Mouse (Mus musculus): ENCODE measurements around the gene Ano10. TPM values are rescaled to one million over a fixed set of nuclear protein-coding genes. Genes with fewer than 3 reads are reported as not detected.
"Not testable (repeated sequence)": the region's sequence is repeated elsewhere in the genome, so short reads cannot be mapped to it uniquely, and the experiment has no call there.

The Ano10 gene
- polyA plus RNA-seq, 1 experiment, result 63.6 TPM

DNA sequence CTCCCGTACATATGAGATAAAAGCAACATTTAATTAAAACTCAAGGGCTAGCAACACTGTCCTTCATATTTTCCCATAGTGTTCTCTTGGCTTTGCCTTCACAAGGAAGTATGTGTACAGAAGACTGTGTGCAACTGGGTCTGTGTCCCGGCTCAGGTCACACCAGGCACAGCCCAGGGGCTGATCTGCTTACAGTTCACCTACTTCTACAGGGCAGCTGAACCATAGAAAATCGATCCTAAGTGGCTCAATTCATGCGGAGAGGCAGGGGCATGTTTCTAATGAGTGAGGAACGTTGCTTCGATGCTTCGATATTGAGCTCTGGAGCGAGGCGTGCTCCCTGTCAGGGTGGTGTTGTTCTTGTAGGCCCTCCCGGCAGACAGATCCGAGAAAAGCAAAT lies 21.3 kb upstream of the Ano10 start:
- H3K4me1 ChIP-seq (ENCODE audit: control insufficient read depth, insufficient read depth, low read length), result peaks cover 9% of the 10 kb centered on the region
- no peak for TF ChIP-seq CTCF (IDR thresholded peaks at IDR 0.05; ENCODE audit: borderline replicate concordance, insufficient read depth, low read length)
- TF ChIP-seq POLR2A (IDR thresholded peaks at IDR 0.05; ENCODE audit: low read depth, low read length), result no peak
- no peak overlapping the region; the same call in 1 of the 2 replicates for H3K27ac ChIP-seq (ENCODE audit: insufficient read depth, low read length)
- H3K4me3 ChIP-seq (ENCODE audit: insufficient read depth, low read length), result no peak overlapping the region

DNA sequence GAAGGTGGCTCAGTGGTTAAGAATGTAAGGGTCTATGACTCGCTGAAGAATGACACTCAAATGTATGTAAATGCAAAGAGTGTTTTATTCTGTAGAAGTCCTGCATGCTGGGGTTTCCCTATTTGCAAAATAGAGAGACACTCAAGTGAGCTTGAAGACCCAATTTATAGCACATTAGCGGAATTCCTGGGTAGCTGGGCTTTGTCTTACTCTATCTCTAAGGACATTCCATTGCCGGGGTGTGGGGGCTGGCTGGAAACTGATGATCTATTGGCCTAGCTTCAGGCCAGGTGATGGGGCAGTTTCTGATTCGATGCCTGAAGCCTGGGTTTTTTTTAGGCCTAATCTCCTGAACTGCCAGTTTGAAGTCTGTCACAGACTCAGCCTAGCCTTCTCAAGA lies 20.7 kb upstream of the Ano10 start:
- Histone ChIP-seq H3K27ac (ENCODE audit: insufficient read depth, low read length) (no peak overlapping the region; the same call in 1 of the 2 replicates), H3K4me1 (ENCODE audit: control insufficient read depth, insufficient read depth, low read length) (peaks cover 9% of the 10 kb centered on the region), H3K4me3 (ENCODE audit: insufficient read depth, low read length) (no peak overlapping the region)
- TF ChIP-seq POLR2A (IDR thresholded peaks at IDR 0.05; ENCODE audit: low read depth, low read length), result no peak
- TF ChIP-seq CTCF (IDR thresholded peaks at IDR 0.05; ENCODE audit: borderline replicate concordance, insufficient read depth, low read length), result no peak

DNA sequence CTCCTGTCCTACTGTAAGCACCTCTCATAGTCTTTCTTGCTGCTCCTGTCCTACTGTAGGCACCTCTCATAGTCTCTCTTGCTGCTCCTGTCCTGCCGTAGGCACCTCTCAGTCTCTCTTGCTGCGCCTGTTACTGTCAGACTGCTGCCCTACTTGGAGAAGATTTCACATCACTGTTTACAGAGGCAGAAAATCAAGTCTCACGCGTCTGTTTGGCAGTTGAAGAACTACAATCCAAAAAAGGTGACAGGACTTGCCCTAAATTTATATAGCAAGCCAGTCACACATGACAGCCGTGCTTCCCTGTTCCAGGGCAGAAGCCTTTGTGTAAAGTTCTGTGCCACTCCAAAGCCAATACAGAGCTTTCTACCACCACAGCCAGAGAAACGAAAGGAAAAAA lies 20.2 kb upstream of the Ano10 start:
- peaks cover 9% of the 10 kb centered on the region for H3K4me1 ChIP-seq (ENCODE audit: control insufficient read depth, insufficient read depth, low read length)
- TF ChIP-seq POLR2A (IDR thresholded peaks at IDR 0.05; ENCODE audit: low read depth, low read length) (no peak), CTCF (IDR thresholded peaks at IDR 0.05; ENCODE audit: borderline replicate concordance, insufficient read depth, low read length) (no peak)
- H3K4me3 ChIP-seq (ENCODE audit: insufficient read depth, low read length), result no peak overlapping the region
- peak overlapping the region; percentile 27 for H3K27ac ChIP-seq (ENCODE audit: insufficient read depth, low read length)

DNA sequence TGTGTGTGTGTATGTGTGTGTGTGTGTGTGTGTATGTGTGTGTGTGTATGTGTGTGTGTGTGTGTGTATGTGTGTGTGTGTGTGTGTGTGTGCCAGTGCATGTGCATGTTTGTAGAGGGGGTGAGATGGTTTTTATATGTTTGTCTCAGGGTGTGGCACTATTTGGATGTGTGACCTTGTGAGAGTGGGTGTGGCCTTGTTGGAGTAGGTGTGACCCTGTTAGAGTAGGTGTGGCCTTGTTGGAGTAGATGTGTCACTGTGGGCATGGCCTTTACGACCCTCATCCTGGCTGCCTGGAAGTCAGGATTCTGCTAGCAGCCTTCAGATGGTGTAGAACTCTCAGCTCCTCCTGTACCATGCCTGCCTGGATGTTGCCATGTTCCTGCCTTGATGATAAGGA lies 18.9 kb upstream of the Ano10 start:
- H3K4me1 ChIP-seq (ENCODE audit: control insufficient read depth, insufficient read depth, low read length); H3K27ac ChIP-seq (ENCODE audit: insufficient read depth, low read length); H3K4me3 ChIP-seq (ENCODE audit: insufficient read depth, low read length): not testable (repeated sequence)

DNA sequence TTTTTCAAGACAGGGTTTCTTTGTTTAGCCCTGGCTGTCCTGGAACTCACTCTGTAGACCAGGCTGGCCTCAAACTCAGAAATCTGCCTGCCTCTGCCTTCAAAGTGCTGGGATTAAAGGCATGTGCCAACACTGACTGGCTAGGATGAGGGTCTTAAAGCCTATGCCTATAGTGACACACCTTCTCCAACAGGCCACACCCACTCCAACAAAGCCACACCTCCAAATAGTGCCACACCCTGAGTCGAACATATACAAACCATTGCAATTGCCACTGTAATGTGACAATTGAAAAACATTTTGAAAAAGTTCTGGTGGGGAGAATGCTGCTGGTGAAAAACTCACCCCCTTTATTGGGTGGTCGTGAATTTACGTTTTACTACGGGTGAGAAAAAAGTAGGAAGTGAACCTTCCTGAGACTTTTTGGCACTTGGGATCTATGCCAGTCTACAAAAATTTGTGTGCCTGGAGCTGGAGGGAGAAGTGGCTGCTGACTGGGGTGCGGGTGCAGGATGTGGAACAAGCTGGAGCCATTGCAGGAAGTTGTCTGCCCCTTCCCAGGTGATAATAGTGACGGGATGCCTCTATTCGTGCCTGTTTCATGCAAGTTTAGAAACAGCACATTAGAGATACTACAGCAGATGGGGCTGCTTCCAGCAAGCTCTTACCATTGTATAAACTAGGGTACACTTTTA lies 18.2 kb upstream of the Ano10 start:
- Histone ChIP-seq H3K4me1 (ENCODE audit: control insufficient read depth, insufficient read depth, low read length) (peaks cover 9% of the 10 kb centered on the region), H3K27ac (ENCODE audit: insufficient read depth, low read length) (no peak overlapping the region), H3K4me3 (ENCODE audit: insufficient read depth, low read length) (no peak overlapping the region)
- TF ChIP-seq CTCF (IDR thresholded peaks at IDR 0.05; ENCODE audit: borderline replicate concordance, insufficient read depth, low read length) (no peak), POLR2A (IDR thresholded peaks at IDR 0.05; ENCODE audit: low read depth, low read length) (no peak)

DNA sequence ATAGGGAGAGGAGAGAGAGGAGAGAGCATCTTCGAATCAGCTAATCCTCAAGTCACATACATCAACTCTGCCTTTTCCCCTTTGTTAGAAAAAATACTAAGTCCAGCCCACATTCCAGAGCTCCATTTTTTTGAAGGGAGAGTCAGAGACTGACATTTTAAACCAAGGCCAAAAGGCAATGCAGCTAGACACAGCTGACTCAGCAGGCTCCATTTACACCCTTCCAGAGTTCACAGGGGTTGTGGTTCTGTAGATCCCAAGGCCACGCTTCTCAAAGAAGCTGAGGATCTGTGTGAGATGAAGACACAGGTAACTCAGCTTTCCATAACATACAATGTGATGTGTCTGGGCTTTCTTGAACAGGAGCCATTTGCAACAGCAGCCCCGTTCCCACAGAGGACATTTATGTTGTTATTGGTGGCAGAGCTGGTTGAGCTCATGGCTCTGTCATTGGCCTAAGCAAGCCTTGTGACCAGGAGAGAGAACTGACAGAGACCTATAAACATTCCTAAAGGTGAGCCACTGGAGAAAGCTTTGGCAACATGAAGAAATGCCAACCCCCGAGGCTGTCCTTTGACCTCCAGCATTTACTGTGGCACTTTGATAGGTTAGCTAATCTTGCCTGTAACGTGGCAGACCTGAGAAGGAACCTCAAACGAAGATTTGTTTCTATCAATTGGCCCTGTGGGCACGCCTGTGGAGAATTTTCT lies 17.0 kb upstream of the Ano10 start:
- H3K4me1 ChIP-seq (ENCODE audit: control insufficient read depth, insufficient read depth, low read length), result peaks cover 9% of the 10 kb centered on the region
- no peak overlapping the region; the same call in 1 of the 2 replicates for H3K4me3 ChIP-seq (ENCODE audit: insufficient read depth, low read length)
- H3K27ac ChIP-seq (ENCODE audit: insufficient read depth, low read length), result peak overlapping the region; percentile 76
- TF ChIP-seq POLR2A (IDR thresholded peaks at IDR 0.05; ENCODE audit: low read depth, low read length) (no peak; the same call in 1 of the 2 replicates), CTCF (IDR thresholded peaks at IDR 0.05; ENCODE audit: borderline replicate concordance, insufficient read depth, low read length) (no peak)

DNA sequence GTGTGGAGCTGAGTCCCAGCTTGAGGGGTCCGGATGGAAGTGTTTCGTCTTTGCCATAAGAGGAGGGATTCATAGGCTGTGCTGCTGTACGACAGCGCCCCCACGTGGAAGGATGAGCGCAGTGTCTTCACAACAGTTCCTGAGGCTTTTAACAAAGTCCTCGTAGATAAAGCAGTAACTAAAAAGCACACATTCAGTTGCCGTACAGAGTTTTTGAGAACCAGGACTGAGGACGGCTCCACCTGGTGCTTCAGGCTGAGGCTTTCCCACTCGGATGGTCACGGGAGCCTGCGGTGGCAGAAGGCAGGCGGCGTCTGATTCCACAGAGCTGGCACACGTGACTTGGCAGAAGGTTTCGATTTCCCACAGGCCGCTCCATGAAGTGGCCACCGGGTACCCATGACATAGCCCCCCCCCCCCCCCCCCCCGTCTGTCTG lies 16.4 kb upstream of the Ano10 start:
- TF ChIP-seq POLR2A (IDR thresholded peaks at IDR 0.05; ENCODE audit: low read depth, low read length) (peak; percentile 60), CTCF (IDR thresholded peaks at IDR 0.05; ENCODE audit: borderline replicate concordance, insufficient read depth, low read length) (peak; percentile 90)
- peak overlapping the region; percentile 30 for H3K4me3 ChIP-seq (ENCODE audit: insufficient read depth, low read length)
- peaks cover 9% of the 10 kb centered on the region for H3K4me1 ChIP-seq (ENCODE audit: control insufficient read depth, insufficient read depth, low read length)

DNA sequence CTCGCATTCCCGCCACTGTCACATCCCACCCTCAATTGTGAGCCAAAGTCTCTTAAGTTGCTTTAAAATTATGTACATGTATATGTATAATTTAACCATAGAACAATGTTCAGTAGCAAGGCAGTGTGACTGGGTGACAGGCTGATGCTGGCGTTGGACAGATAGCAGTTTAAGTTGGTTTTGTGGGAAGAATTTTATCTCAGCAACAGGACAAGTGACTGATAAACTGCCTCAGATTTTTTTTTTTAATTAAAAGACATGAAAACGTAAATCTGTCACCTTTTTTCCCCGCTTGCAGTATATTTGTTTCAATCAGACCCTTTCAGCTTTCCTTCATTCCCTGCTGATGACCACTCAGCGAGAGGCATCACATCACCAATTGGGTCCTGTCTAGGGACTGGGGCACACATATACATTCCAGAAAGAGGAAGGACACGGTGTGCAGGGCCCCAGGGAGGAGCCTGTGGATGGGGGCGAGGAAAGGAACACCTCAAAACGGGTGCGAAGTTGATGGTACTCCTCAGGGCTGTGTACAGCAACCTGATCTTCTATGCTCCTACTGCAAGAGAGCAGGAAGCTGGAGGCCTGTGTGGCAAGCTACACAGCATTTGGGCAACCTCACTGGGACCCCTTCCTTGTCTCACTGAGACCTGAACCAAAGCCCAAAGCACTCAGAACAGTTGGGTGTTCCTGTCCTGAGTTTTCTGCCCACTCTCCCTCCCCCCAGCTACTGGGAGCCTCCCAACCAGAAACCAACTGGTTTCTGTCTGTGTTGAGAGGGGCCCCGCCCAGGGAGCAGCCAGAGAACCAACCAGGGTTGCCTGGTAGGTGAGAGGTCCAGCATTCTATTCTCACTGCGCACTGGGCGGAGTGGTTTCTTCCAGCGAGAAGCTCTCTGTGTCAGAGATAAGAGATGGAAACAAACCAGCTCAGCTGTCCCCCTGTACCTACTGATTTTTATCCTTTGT lies 15.1 kb upstream of the Ano10 start:
- no peak overlapping the region for H3K27ac ChIP-seq (ENCODE audit: insufficient read depth, low read length)
- peaks cover 5% of the 10 kb centered on the region for H3K4me1 ChIP-seq (ENCODE audit: control insufficient read depth, insufficient read depth, low read length)
- TF ChIP-seq POLR2A (IDR thresholded peaks at IDR 0.05; ENCODE audit: low read depth, low read length), result no peak
- no peak for TF ChIP-seq CTCF (IDR thresholded peaks at IDR 0.05; ENCODE audit: borderline replicate concordance, insufficient read depth, low read length)
- no peak overlapping the region for H3K4me3 ChIP-seq (ENCODE audit: insufficient read depth, low read length)

More for the DNA sequence above, 16.4 kb upstream of the Ano10 start:
- H3K27ac ChIP-seq (ENCODE audit: insufficient read depth, low read length), result peak overlapping the region; percentile 76

DNA sequence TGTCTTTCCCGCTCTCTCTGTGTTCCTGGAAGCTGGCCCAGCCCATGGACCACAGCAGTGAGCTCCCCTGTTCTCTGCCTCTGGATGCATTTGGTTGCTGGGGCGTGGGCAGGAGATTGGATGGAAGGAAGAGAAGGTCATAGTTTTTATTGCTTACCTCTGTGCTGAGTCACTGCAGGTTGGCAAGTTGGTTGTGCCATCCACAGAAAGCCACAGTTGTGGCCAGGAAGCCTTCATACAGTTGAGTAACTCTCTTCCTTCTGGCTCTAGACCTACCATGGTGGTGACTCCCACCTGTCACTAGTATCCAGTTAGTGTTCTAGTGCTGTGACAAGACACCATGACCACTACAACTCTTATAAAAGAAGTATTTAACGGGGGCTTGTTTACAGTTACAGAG lies 11.1 kb upstream of the Ano10 start:
- H3K4me3 ChIP-seq (ENCODE audit: insufficient read depth, low read length), result no peak overlapping the region
- no peaks in the 10 kb centered on the region for H3K4me1 ChIP-seq (ENCODE audit: control insufficient read depth, insufficient read depth, low read length)
- no peak for TF ChIP-seq CTCF (IDR thresholded peaks at IDR 0.05; ENCODE audit: borderline replicate concordance, insufficient read depth, low read length)
- H3K27ac ChIP-seq (ENCODE audit: insufficient read depth, low read length), result no peak overlapping the region

All from embryonic fibroblast, embryonic 13.5 days (primary cell).